Comparison of ENCODE assay signal across 19 mouse cellular contexts in genomic region chr17:24625472-24625871, GRCm38 (mm10). TPM values are rescaled to one million over a fixed set of nuclear protein-coding genes. Genes with fewer than 3 reads are reported as not detected.
"Had no signal": no experiment of that assay in that cellular context is flagged by ENCODE, and none has a peak within 500 bp of the region (broad histone marks: within the 10 kb centered on the region; RNA-seq: fewer than 3 reads in every experiment).

No protein-coding gene starts in this region.

- DNase-seq: retina, postnatal 1 day; right cerebral cortex, adult 18-20 months; right cerebral cortex, postnatal 14 days; right cerebral cortex, postnatal 25 days; right cerebral cortex, postnatal 4 days; spleen, adult 18-20 months; thymus, adult 18-20 months; thymus, adult 2 months; thymus, postnatal 14 days; thymus, postnatal 25 days; thymus, postnatal 36 days; thymus, postnatal 4 days had no signal

- H3K27ac ChIP-seq: neural tube, embryonic 13.5 days; neural tube, embryonic 15.5 days; stomach, embryonic 15.5 days; stomach, postnatal 0 days had no signal

- H3K4me1 ChIP-seq: neural tube, embryonic 13.5 days; stomach, embryonic 15.5 days had no signal

- H3K9me3 ChIP-seq: neural tube, embryonic 13.5 days; neural tube, embryonic 15.5 days; stomach, embryonic 15.5 days had no signal

- H3K9ac ChIP-seq: neural tube, embryonic 13.5 days; neural tube, embryonic 15.5 days; stomach, embryonic 15.5 days had no signal

- H3K27me3 ChIP-seq: neural tube, embryonic 13.5 days; neural tube, embryonic 15.5 days; stomach, embryonic 15.5 days had no signal

- H3K4me3 ChIP-seq: neural tube, embryonic 13.5 days; neural tube, embryonic 15.5 days; stomach, embryonic 15.5 days had no signal

RNA-seq across cellular contexts. Expression of gene Npw, which starts 32.8 kb away (rescaled TPM):
- total RNA-seq: neutrophil, adult 5-6 weeks had no signal
- polyA plus RNA-seq: neural tube, embryonic 13.5 days; neural tube, embryonic 14.5 days; thymus, postnatal 0 days had no signal
